14 mouse cellular contexts compared by ENCODE assay signal in the genomic region with DNA sequence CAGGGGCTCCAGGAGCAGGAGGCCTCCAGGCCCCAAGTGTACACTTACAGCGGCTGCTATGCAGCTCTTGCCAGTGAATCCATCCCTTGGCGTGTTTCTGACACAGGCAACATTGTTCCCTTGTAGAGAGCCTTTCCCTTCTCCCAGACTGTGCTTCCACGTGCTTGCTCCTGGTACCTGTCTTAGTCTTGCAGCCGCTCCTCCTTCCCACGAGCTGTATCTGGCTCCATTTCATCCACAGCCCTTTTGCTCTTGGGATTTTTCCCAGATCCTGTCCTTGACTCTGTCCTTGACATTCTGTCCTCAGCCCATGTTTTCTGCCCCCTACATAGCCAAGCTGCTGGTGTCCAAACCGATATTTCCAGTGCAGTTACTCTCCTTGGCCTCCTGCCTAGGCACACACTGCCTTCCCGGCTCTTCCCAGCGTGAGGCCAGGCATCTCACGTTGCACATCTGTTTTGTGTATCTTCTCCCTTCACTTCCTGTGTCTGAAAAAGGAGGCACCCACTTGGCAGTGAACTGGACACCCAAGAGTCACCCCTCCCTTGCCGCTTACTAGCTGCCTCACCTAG. TPM values are rescaled to one million over a fixed set of nuclear protein-coding genes. Genes with fewer than 3 reads are reported as not detected.
A peak's percentile ranks its signal among the peaks of the same experiment; 100 is the strongest.
DNase-seq lines count a peak whose midpoint lies in the region; ATAC-seq lines count a peak whose summit lies in the region.
"Had no signal": no experiment of that assay in that cellular context is flagged by ENCODE, and none has a peak within 500 bp of the region (broad histone marks: within the 10 kb centered on the region; RNA-seq: fewer than 3 reads in every experiment).

No protein-coding gene starts in this region.

- DNase-seq in cerebellum, postnatal 10 days: peak; percentile 44 to 53
- no peak for DNase-seq in cerebellum, postnatal 25 days
- peak; percentile 31 for DNase-seq in ovary, postnatal 36 days (ENCODE audit: low spot score)
- no peak for DNase-seq in ovary, postnatal 10 days (ENCODE audit: low spot score)
- no peak for DNase-seq in yolk sac, embryonic 10.5 days (ENCODE audit: low spot score)
- DNase-seq: B cell, adult 2 months; cerebellum, postnatal 14 days; liver, embryonic 13.5 days; thymus, postnatal 14 days had no signal

- no peaks in the 10 kb centered on the region for H3K27me3 ChIP-seq in heart, embryonic 13.5 days (replicated peaks)
- H3K27me3 ChIP-seq: liver, embryonic 13.5 days; midbrain, embryonic 13.5 days had no signal

- no peak for ATAC-seq in heart, embryonic 13.5 days (ENCODE audit: extremely low read depth, insufficient number of reproducible peaks, low FRiP score, low TSS enrichment)
- no peak for ATAC-seq in CD4-positive, CD25-positive, alpha-beta regulatory T cell, adult 4 months
- no peak for ATAC-seq in erythroblast, adult 5-6 weeks (replicated peaks; ENCODE audit: low FRiP score, poor library complexity, severe bottlenecking)
- ATAC-seq: midbrain, embryonic 13.5 days had no signal

- 0 out of 2 replicates have a peak overlapping the region, but pooled peaks have one; percentile 1 for H3K9ac ChIP-seq in heart, embryonic 13.5 days
- H3K9ac ChIP-seq: liver, embryonic 13.5 days; midbrain, embryonic 13.5 days had no signal

- H3K27ac ChIP-seq in heart, embryonic 13.5 days (replicated peaks): peak overlapping the region; percentile 86
- H3K27ac ChIP-seq: left cerebral cortex, adult 2 months; liver, embryonic 13.5 days; midbrain, embryonic 13.5 days had no signal

- no peak overlapping the region for H3K4me3 ChIP-seq in heart, embryonic 13.5 days
- H3K4me3 ChIP-seq: left cerebral cortex, adult 2 months; liver, embryonic 13.5 days; midbrain, embryonic 13.5 days had no signal

- WGBS in heart, embryonic 13.5 days: 39% methylated on average over 10 of the region's 10 CpGs

- 0 out of 2 replicates have a peak, but pooled peaks cover 2% of the 10 kb centered on the region for H3K9me3 ChIP-seq in heart, embryonic 13.5 days
- H3K9me3 ChIP-seq: liver, embryonic 13.5 days; midbrain, embryonic 13.5 days had no signal

- no peaks in the 10 kb centered on the region for H3K36me3 ChIP-seq in heart, embryonic 13.5 days
- H3K36me3 ChIP-seq: liver, embryonic 13.5 days; midbrain, embryonic 13.5 days had no signal

- peaks cover 39% of the 10 kb centered on the region for H3K4me1 ChIP-seq in heart, embryonic 13.5 days
- H3K4me1 ChIP-seq: midbrain, embryonic 13.5 days had no signal

- H3K4me2 ChIP-seq in heart, embryonic 13.5 days: no peak overlapping the region
- H3K4me2 ChIP-seq: liver, embryonic 13.5 days; midbrain, embryonic 13.5 days had no signal

RNA-seq across cellular contexts. Expression of gene Uaca, which starts 34.8 kb away (rescaled TPM):
- polyA plus RNA-seq in heart, embryonic 13.5 days (2015; fragmentation: Nextera tagmentation; extraction: Ambion mirVana): 25.8 and 27.3 TPM in 2 replicates
- not detected for polyA plus RNA-seq in CD4-positive, CD25-positive, alpha-beta regulatory T cell, adult 4 months (2017; shearing (Covaris generic))
- total RNA-seq in erythroblast, adult 5-6 weeks (2015; ENCODE audit: low replicate concordance): not detected in 2 replicates
- total RNA-seq in erythroblast, adult 5-6 weeks (2017; ENCODE audit: low replicate concordance): not detected in 2 replicates

RNA-seq across cellular contexts. Expression of gene Larp6, which starts 46.7 kb away (rescaled TPM):
- polyA plus RNA-seq in heart, embryonic 13.5 days (2015; fragmentation: Nextera tagmentation; extraction: Ambion mirVana): 0.69 and 0.94 TPM in 2 replicates
- polyA plus RNA-seq in CD4-positive, CD25-positive, alpha-beta regulatory T cell, adult 4 months (2017; shearing (Covaris generic)): not detected
- not detected in 2 replicates for total RNA-seq in erythroblast, adult 5-6 weeks (2015; ENCODE audit: low replicate concordance)
- total RNA-seq in erythroblast, adult 5-6 weeks (2017; ENCODE audit: low replicate concordance): not detected in 2 replicates

Comparison
In these comparisons a context has a peak if more than half of its experiments do, and no peak if none do; other contexts are left out.
1. DNase-seq: peak in cerebellum, postnatal 10 days (2 of 2) and ovary, postnatal 36 days (single experiment); none in cerebellum, postnatal 25 days (0 of 2), ovary, postnatal 10 days (single experiment) and yolk sac, embryonic 10.5 days (single experiment).
2. RNA of gene Uaca, which starts 34.8 kb away (polyA plus RNA-seq): 25.8 to 27.3 TPM in heart, embryonic 13.5 days; not detected in CD4-positive, CD25-positive, alpha-beta regulatory T cell, adult 4 months; every median in the first group is over 10 times any median in the second.